Mouse (Mus musculus) heart, embryonic 10.5 days (tissue): Measurements from ENCODE around the gene Il6. TPM values are rescaled to one million over a fixed set of nuclear protein-coding genes. Genes with fewer than 3 reads are reported as not detected.
"Not testable (repeated sequence)": the region's sequence is repeated elsewhere in the genome, so short reads cannot be mapped to it uniquely, and the experiment has no call there.

Experiments
- DNase-seq: peaks from one replicate; pipeline ENCODE4 v3.0.0-alpha.2; 2017; ENCODE audit warnings: low spot score
- H3K27ac ChIP-seq: fragments of 300-500 bp; sonication (generic); 2 replicates; pipeline ENCODE4 v1.5.1; 2016; ENCODE audit warnings: mild to moderate bottlenecking
- H3K27me3 ChIP-seq: fragments of 300-500 bp; sonication (generic); 2 replicates; pipeline ENCODE4 v1.6.1; 2016; ENCODE audit warnings: mild to moderate bottlenecking; ENCODE audit not compliant: poor library complexity, insufficient read depth, severe bottlenecking
- H3K36me3 ChIP-seq: fragments of 300-500 bp; sonication (generic); 2 replicates; pipeline ENCODE4 v1.6.1; 2016; ENCODE audit warnings: mild to moderate bottlenecking, moderate library complexity
- H3K4me1 ChIP-seq: fragments of 300-500 bp; sonication (generic); 2 replicates; pipeline ENCODE4 v1.6.1; 2016; ENCODE audit warnings: mild to moderate bottlenecking
- H3K4me3 ChIP-seq: fragments of 300-500 bp; sonication (generic); 2 replicates; pipeline ENCODE4 v1.5.1; 2016; ENCODE audit warnings: mild to moderate bottlenecking, moderate library complexity
- H3K9me3 ChIP-seq: fragments of 300-500 bp; sonication (generic); 2 replicates; pipeline ENCODE4 v1.6.1; 2016; ENCODE audit warnings: mild to moderate bottlenecking, moderate library complexity
- WGBS: fragments of 180-500 bp; shearing (Covaris S2); methylation state at CpG from one replicate; pipeline ENCODE4 v1.1.7; 2016; 5-methylcytosine and 5-hydroxymethylcytosine counted together
- polyA plus RNA-seq: library from polyadenylated mRNA; unstranded; fragments of >200 nt; fragmentation: Nextera tagmentation; extraction: Ambion mirVana; gene quantifications from 2 replicates; pipeline ENCODE4 v1.2.1, GENCODE M21; 2016

Il6 gene
- 0.15 TPM in 1 of 2 replicates, not detected in the other for polyA plus RNA-seq

GRCm38 (mm10) chr5:30012726-30013503 lies at the start of gene Il6:
TSS of gene Il6 (plus strand) at chr5:30013114.
- peak; percentile 75 for DNase-seq
- H3K27ac ChIP-seq = no peak within 1 kb of the TSS
- WGBS = 54% methylated on average over 16 of the region's 16 CpGs

GRCm38 (mm10) chr5:29963488-29963887 lies 49.4 kb upstream of the Il6 start:
- no peak overlapping the region for H3K4me3 ChIP-seq
- H3K4me1 ChIP-seq = no peaks in the 10 kb centered on the region
- no peaks in the 10 kb centered on the region for H3K9me3 ChIP-seq
- DNase-seq = no peak
- no peaks in the 10 kb centered on the region for H3K27me3 ChIP-seq
- no peak overlapping the region for H3K27ac ChIP-seq
- WGBS = 64% methylated on average over 1 of the region's 1 CpGs
- H3K36me3 ChIP-seq = no peaks in the 10 kb centered on the region

More at GRCm38 (mm10) chr5:30012726-30013503, at the start of gene Il6:
- Histone ChIP-seq H3K36me3 (no peaks in the 10 kb centered on the region), H3K27me3 (no peaks in the 10 kb centered on the region), H3K9me3 (no peaks in the 10 kb centered on the region), H3K4me3 (no peak within 1 kb of the TSS), H3K4me1 (peaks cover 8% of the 10 kb centered on the region)

- Histone ChIP-seq H3K4me3 (no peak overlapping the region), H3K27me3 (no peaks in the 10 kb centered on the region), H3K9me3 (no peaks in the 10 kb centered on the region), H3K4me1 (peaks cover 5% of the 10 kb centered on the region; the same call in 1 of the 2 replicates), H3K27ac (no peak overlapping the region), H3K36me3 (no peaks in the 10 kb centered on the region)
- WGBS = 31% methylated on average over 1 of the region's 1 CpGs
- no peak for DNase-seq
Measured at GRCm38 (mm10) chr5:29970212-29970611, 42.7 kb upstream of the Il6 start.

- WGBS = 86% methylated on average over 5 of the region's 5 CpGs
- peaks cover 5% of the 10 kb centered on the region; the same call in 1 of the 2 replicates for H3K4me1 ChIP-seq
- no peaks in the 10 kb centered on the region for H3K9me3 ChIP-seq
- DNase-seq = no peak
- H3K27ac ChIP-seq = no peak overlapping the region
- no peaks in the 10 kb centered on the region for H3K36me3 ChIP-seq
- H3K27me3 ChIP-seq = no peaks in the 10 kb centered on the region
- H3K4me3 ChIP-seq = no peak overlapping the region
Measured at GRCm38 (mm10) chr5:29972796-29973195, 40.1 kb upstream of the Il6 start.

- no peak overlapping the region for H3K27ac ChIP-seq
- DNase-seq = no peak
- H3K36me3 ChIP-seq = no peaks in the 10 kb centered on the region
- H3K4me3 ChIP-seq = no peak overlapping the region
- H3K9me3 ChIP-seq = no peaks in the 10 kb centered on the region
- peaks cover 5% of the 10 kb centered on the region; the same call in 1 of the 2 replicates for H3K4me1 ChIP-seq
- 49% methylated on average over 1 of the region's 1 CpGs for WGBS
- no peaks in the 10 kb centered on the region for H3K27me3 ChIP-seq
Measured at GRCm38 (mm10) chr5:29973533-29973932, 39.4 kb upstream of the Il6 start.

- Histone ChIP-seq H3K4me1 (peaks cover 5% of the 10 kb centered on the region; the same call in 1 of the 2 replicates), H3K36me3 (no peaks in the 10 kb centered on the region), H3K9me3 (no peaks in the 10 kb centered on the region), H3K27ac (no peak overlapping the region), H3K4me3 (no peak overlapping the region), H3K27me3 (no peaks in the 10 kb centered on the region)
- DNase-seq = no peak
Measured at GRCm38 (mm10) chr5:29974115-29974514, 38.8 kb upstream of the Il6 start.

- 85% methylated on average over 1 of the region's 1 CpGs for WGBS
- H3K27me3 ChIP-seq = no peaks in the 10 kb centered on the region
Measured at GRCm38 (mm10) chr5:29993583-29993982, 19.3 kb upstream of the Il6 start.

GRCm38 (mm10) chr5:29994344-29994743 lies 18.6 kb upstream of the Il6 start:
- no peak overlapping the region for H3K4me3 ChIP-seq
- H3K36me3 ChIP-seq = no peaks in the 10 kb centered on the region
- 50% methylated on average over 1 of the region's 1 CpGs for WGBS
- H3K9me3 ChIP-seq = no peaks in the 10 kb centered on the region
- no peak overlapping the region for H3K27ac ChIP-seq
- no peaks in the 10 kb centered on the region for H3K4me1 ChIP-seq
- H3K27me3 ChIP-seq = no peaks in the 10 kb centered on the region
- DNase-seq = no peak

More at GRCm38 (mm10) chr5:29993583-29993982, 19.3 kb upstream of the Il6 start:
- H3K9me3 ChIP-seq = no peaks in the 10 kb centered on the region
- no peak overlapping the region for H3K27ac ChIP-seq
- no peak overlapping the region for H3K4me3 ChIP-seq
- no peaks in the 10 kb centered on the region for H3K36me3 ChIP-seq
- no peaks in the 10 kb centered on the region for H3K4me1 ChIP-seq
- no peak for DNase-seq

- no peaks in the 10 kb centered on the region for H3K36me3 ChIP-seq
- DNase-seq = no peak
- H3K4me3 ChIP-seq = no peak overlapping the region
- no peaks in the 10 kb centered on the region for H3K4me1 ChIP-seq
- WGBS = 73% methylated on average over 1 of the region's 1 CpGs
- no peaks in the 10 kb centered on the region for H3K9me3 ChIP-seq
- H3K27ac ChIP-seq = no peak overlapping the region
- no peaks in the 10 kb centered on the region for H3K27me3 ChIP-seq
Measured at GRCm38 (mm10) chr5:29997351-29997750, 15.6 kb upstream of the Il6 start.

GRCm38 (mm10) chr5:30000921-30001320 lies 12.0 kb upstream of the Il6 start:
- WGBS = 59% methylated on average over 3 of the region's 3 CpGs
- Histone ChIP-seq H3K4me3 (no peak overlapping the region), H3K36me3 (no peaks in the 10 kb centered on the region), H3K4me1 (no peaks in the 10 kb centered on the region), H3K27ac (no peak overlapping the region), H3K9me3 (no peaks in the 10 kb centered on the region), H3K27me3 (no peaks in the 10 kb centered on the region)
- no peak for DNase-seq

- H3K9me3 ChIP-seq = no peaks in the 10 kb centered on the region
- H3K27ac ChIP-seq = no peak overlapping the region
- no peaks in the 10 kb centered on the region for H3K27me3 ChIP-seq
- no peak overlapping the region for H3K4me3 ChIP-seq
- no peaks in the 10 kb centered on the region for H3K36me3 ChIP-seq
- 54% methylated on average over 2 of the region's 2 CpGs for WGBS
- H3K4me1 ChIP-seq = no peaks in the 10 kb centered on the region
- DNase-seq = no peak
Measured at GRCm38 (mm10) chr5:30014580-30014979, 1.7 kb downstream of the Il6 start.

- not testable (repeated sequence) for H3K27ac ChIP-seq, H3K36me3 ChIP-seq, H3K4me1 ChIP-seq, DNase-seq, H3K4me3 ChIP-seq, H3K27me3 ChIP-seq, H3K9me3 ChIP-seq
- 83% methylated on average over 4 of the region's 4 CpGs for WGBS
Measured at GRCm38 (mm10) chr5:30035862-30036261, 22.9 kb downstream of the Il6 start.

- H3K4me3 ChIP-seq, H3K27ac ChIP-seq, H3K9me3 ChIP-seq, H3K4me1 ChIP-seq, H3K36me3 ChIP-seq, H3K27me3 ChIP-seq: not testable (repeated sequence)
- peak; percentile 74 for DNase-seq
- 69% methylated on average over 2 of the region's 2 CpGs for WGBS
Measured at GRCm38 (mm10) chr5:30037111-30037510, 24.2 kb downstream of the Il6 start.

- not testable (repeated sequence) for DNase-seq, H3K27me3 ChIP-seq, H3K4me1 ChIP-seq, H3K36me3 ChIP-seq, H3K4me3 ChIP-seq, H3K27ac ChIP-seq, H3K9me3 ChIP-seq
- 73% methylated on average over 5 of the region's 5 CpGs for WGBS
Measured at GRCm38 (mm10) chr5:30039324-30039723, 26.4 kb downstream of the Il6 start.
